Mouse (Mus musculus) common myeloid progenitor, adult 5-6 weeks (primary cell): ENCODE measurements at regions not wholly inside any gene's neighbourhood (a gene's known extent, or its start where the extent isn't known, plus 50 kb on each side); places are given as distances from the start of the nearest gene placed in this dataset.
A peak's percentile ranks its signal among the peaks of the same experiment; 100 is the strongest.

ENCODE experiments used
- ATAC-seq: replicated peaks from 2 replicates; pipeline ENCODE4 v1.8.0; 2016; ENCODE audit warnings: low read depth, mild to moderate bottlenecking, moderate TSS enrichment, inconsistent platforms; ENCODE audit not compliant: poor library complexity, severe bottlenecking

GRCm38 (mm10) chr9:101807249-101807648 is 54.4 kb upstream of the 9630041A04Rik start:
- ATAC-seq = no peak

GRCm38 (mm10) chr9:101796718-101797117 is 64.9 kb upstream of the 9630041A04Rik start:
- ATAC-seq = no peak

GRCm38 (mm10) chr9:101796063-101796462 is 65.6 kb upstream of the 9630041A04Rik start:
- no peak for ATAC-seq

- no peak for ATAC-seq
Measured at GRCm38 (mm10) chr9:101795436-101795835, 66.2 kb upstream of the 9630041A04Rik start.

- ATAC-seq = no peak
Measured at GRCm38 (mm10) chr9:101790936-101791335, 70.7 kb upstream of the 9630041A04Rik start.

- ATAC-seq = no peak
Measured at GRCm38 (mm10) chr9:101740949-101741605, 120.6 kb upstream of the 9630041A04Rik start.

- ATAC-seq = no peak
Measured at GRCm38 (mm10) chr9:101739322-101739721, 122.3 kb upstream of the 9630041A04Rik start.

- no peak for ATAC-seq
Measured at GRCm38 (mm10) chr9:101734271-101734670, 127.4 kb upstream of the 9630041A04Rik start.

- ATAC-seq = no peak
Measured at GRCm38 (mm10) chr9:101733611-101734225, 127.9 kb upstream of the 9630041A04Rik start.

GRCm38 (mm10) chr9:101730136-101730535 is 131.5 kb upstream of the 9630041A04Rik start:
- no peak for ATAC-seq

- ATAC-seq = no peak
Measured at GRCm38 (mm10) chr9:101717911-101718310, 143.7 kb upstream of the 9630041A04Rik start.

- ATAC-seq = no peak
Measured at GRCm38 (mm10) chr9:101716326-101716725, 145.3 kb upstream of the 9630041A04Rik start.

- no peak for ATAC-seq
Measured at GRCm38 (mm10) chr9:101714805-101715204, 146.8 kb upstream of the 9630041A04Rik start.

GRCm38 (mm10) chr9:101710611-101711071 is 151.0 kb upstream of the 9630041A04Rik start:
- no peak for ATAC-seq

- no peak for ATAC-seq
Measured at GRCm38 (mm10) chr9:101700368-101700767, 161.3 kb upstream of the 9630041A04Rik start.

GRCm38 (mm10) chr9:101694054-101694453 is 167.6 kb upstream of the 9630041A04Rik start:
- ATAC-seq = no peak

GRCm38 (mm10) chr9:101691336-101691735 is 170.3 kb upstream of the 9630041A04Rik start:
- ATAC-seq = no peak

- ATAC-seq = no peak
Measured at GRCm38 (mm10) chr9:101690916-101691315, 170.7 kb upstream of the 9630041A04Rik start.

- no peak for ATAC-seq
Measured at GRCm38 (mm10) chr9:101690402-101690861, 171.2 kb upstream of the 9630041A04Rik start.

GRCm38 (mm10) chr9:101689532-101690401 is 171.9 kb upstream of the 9630041A04Rik start:
- ATAC-seq = peak; percentile 93

GRCm38 (mm10) chr9:101687226-101687625 is 174.4 kb upstream of the 9630041A04Rik start:
- ATAC-seq = no peak
